Mouse (Mus musculus): ENCODE results near the gene Cyp2c23.

Gene Cyp2c23

DNA sequence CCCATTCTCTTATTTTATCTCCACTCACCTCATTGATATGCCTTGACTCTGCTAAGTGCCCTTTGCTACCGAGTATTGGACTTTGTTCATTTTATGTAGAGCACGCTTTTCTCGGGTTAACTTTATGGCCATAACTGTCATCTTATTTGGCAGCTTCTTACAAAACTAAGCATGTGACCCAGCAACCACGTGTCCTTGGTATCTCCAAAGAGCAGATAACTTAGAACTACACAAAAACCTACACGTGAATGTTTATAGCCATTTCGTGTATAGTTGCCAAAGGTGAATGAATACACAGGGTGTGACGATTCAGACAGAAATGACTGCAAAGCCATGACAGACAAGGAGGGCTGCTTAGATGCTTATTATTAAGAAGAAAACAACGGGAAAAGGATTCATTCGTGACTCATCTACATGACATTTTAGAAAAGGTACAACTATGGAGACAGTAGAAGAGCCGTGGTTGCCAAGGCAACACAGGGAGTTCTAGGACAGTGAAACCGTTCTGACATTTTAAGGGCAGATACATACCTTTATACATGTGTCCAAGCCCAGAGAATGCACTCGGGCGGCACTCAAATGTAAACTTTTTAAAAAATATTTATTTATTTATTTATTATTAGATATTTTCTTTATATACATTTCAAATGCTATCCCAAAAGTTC lies 4.0 kb downstream of the Cyp2c23 start:
- no peak for DNase-seq (ENCODE audit: low read depth, low spot score)

DNA sequence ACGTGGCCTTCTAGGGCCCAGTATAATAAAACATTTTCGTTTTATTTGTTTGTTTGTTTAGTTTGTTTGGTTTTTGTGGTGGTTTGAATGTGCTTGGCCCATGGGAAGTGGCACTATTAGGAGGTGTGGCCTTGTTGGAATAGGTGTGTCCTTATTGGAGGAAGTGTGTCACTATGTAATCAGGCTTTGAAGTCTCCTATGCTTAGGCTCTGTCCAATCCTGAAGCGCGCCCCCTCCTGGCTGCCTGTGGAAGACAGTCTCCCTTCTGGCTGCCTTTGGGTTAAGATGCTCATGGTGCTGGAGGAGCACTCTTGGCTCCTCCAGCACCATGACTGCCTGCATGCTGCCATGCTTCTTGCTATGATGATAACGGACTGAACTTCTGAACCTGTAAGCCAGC lies 5.9 kb downstream of the Cyp2c23 start:
- DNase-seq (ENCODE audit: low read depth, low spot score): no peak

DNA sequence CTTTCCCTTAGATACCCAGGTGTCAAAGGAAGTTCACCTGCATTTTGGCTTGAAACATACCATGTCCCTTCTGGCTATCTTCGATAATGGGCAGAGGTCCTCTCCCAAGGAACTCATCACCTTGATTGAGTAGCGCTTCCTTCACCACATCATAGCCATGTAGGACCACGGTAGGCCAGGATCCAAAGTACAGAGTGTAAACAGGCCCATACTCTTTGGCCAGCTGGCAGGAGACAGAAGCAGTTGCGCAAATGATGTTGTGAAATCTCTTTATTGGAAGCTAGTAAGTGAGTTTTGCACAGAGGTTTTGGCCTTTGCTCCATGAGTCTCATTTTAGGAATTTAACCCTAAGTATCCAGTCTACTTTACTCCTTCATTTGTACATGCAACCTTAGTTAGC lies 7.5 kb downstream of the Cyp2c23 start:
- no peak for DNase-seq (ENCODE audit: low read depth, low spot score)

DNA sequence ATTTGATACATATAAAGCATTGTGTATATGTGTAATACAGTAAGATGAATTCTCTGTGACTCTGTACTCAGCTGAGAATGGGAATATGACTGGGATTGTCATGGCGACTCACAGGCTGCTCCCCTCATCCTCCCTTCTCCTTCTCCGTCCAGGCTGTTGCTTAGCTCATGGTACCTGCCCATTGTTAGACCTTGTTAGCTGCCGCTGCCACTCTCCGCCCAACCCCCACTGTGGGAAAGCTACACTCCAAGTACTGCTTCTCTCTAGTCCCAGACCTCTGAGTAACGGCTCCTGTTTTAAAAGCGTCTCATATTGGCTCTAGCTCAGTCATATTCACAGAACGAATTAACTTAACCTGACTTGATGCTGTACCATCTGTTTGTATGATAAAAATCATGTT lies 9.3 kb downstream of the Cyp2c23 start:
- DNase-seq (ENCODE audit: low read depth, low spot score): no peak

DNA sequence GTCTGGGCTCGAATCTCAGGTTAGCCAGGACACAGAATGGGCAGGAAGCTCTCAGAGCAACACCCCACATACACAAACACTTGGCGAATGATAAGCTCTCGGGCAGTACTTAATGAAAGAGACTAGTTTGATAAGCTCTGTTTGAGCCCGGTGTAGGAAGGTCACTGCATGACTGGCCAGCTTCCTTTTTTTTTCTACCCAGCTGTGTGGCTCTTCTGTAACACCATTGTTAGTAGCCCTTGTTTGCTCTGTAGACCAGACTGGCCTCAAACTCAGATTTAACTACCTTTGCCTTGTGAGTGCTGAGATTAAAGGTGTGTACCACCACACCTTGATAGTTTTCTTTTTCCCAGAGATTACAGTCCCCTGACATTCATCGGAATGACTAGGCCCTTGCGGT lies 15.1 kb downstream of the Cyp2c23 start:
- DNase-seq (ENCODE audit: low read depth, low spot score): no peak

DNA sequence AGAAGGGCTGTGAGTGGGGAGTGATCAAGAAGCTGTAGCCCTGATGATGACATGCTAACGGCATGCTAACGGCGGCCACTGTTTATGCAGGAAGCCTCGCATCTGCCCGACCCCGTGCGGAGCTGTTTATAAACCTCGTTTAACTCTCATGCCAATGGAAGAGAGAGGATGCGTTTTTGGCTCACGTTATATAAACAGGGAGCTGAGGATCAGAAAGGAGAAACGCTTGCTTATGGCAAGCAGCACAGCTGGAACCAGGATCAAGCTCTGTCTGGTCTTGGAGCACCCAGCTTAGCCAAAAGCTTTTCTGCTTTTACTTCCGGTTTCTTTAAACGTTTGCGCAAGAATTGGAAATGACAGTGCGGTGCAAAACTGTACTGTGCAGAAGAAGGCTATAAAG lies 20.2 kb downstream of the Cyp2c23 start:
- no peak for DNase-seq (ENCODE audit: low read depth, low spot score)

DNA sequence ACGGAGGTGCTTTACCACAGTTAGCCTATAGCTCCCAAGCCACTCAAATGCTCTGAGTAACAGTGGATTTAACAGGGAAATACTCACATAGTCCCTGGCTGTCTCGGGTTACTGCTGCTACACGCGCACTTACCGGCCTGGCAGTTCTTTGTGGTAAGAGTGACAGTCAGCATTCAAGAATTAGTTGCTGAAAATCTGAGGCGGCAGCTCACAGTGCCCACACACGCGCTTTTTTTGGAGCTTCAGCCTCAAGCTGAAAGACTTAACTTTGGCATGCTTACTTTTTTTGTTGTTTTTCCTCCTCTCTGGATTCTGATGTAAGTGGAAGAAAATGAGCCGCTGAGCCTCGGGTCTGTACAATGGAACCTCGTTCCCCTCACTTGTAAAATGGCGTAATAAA lies 21.8 kb downstream of the Cyp2c23 start:
- no peak for DNase-seq (ENCODE audit: low read depth, low spot score)

DNA sequence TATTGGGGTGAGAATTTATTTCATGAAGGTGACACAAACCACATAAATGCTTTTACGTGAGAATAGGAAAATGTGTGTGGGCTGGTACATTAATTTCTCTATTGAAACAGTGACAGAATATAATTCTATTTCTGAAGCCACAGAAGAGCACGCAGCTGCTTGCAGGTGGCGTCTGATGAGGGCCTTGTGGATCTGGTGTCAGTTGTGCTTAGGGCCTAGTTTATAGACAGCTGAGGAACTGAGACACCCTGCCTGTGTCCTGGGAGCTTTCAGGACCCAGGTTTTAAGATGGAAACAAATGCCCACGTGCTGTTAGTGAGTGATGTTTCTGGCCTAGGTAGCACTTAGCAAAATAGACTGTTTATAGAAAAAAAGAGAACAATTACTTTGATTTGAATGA lies 24.0 kb downstream of the Cyp2c23 start:
- DNase-seq (ENCODE audit: low read depth, low spot score): no peak

DNA sequence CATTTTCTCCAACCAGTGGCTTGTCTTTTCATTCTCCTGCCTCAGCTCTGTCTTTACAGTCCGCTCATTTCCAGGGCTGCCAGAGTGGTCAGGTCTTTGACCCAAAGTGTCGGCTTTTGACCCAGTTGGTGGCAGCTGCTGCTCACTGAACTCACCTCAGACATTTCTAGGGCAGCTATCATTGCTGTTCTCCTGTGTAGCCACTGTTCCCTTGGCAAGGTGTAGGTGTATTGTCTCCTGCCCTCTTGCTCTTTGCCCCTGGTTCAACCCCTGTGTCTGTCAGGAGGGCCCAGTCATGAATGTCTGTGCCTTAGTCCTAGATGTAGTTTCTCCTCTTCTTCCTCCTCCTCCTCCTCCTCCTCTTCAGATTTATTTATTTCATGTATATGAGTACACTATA lies 24.7 kb downstream of the Cyp2c23 start:
- no peak for DNase-seq (ENCODE audit: low read depth, low spot score)

DNA sequence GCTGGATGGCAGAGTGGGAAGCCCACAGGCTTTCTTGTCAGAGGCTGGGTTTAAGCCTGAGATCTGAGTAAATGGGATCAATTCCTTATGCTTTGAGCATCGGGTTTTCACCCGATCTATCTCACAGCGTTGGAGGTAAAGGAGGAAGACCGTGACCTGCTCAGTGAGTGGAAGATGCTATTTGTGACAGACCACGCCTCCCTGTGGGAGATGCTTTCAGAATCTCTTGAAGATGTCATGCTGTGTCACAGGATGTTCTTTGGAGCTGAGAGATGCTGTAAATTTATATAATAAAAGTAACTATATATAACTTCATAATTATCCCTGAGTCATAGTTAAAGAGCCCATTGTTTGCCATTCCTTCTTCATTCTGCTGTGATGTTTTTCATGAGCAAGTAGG lies 28.3 kb downstream of the Cyp2c23 start:
- no peak for DNase-seq (ENCODE audit: low read depth, low spot score)

DNA sequence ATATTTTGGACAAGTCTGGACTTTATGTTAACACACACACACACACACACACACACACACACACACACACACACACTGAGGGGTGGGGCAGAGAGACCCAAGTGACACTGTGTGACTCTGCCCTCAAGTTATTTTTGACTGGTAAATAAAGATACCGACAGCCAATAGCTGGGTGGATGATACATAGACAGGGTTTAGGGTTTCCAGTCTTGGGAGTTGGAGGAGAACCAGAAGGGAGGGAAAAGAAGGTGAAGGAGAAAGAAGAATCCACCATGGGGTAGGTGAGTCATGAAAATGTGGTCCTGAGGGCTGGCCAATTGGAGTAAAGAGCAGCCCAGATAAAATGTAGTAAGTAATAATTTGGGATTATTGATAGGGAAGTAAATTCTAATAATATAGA lies 28.9 kb downstream of the Cyp2c23 start:
- no peak for DNase-seq (ENCODE audit: low read depth, low spot score)

DNA sequence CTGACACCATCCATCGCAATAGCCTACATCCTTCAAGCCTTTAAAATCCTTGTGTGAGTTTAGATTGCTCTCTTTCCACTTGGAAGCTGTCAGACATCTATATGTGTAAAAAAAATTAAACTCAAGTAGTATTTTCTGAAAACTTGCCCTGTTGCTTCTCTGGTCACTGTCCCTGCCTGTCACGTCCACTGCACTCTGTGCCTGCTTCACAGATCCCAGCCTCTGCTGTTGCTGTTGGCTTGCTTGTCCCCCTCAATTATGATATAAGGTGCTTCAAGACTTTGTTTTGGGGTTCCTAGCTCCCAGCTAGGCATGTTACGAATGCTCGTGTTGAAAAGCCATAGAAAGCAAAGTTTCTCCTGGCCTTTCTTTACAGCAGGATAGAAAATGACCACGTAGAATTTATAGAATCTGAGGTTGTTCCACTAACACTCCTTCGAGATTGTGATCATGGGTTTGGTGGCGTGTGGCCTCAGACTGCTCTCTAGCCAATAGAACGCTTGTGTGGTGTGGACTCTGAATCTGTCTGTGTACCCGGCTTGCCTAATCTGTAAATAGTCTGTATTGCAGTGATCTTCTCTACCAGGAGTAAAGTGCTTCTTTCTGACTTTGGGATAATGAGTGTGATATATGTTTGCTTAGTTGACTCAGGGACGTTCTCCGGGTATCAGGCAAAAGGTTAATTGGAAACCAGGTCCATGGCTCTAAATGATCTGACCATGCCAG lies 30.0 kb downstream of the Cyp2c23 start:
- no peak for DNase-seq (ENCODE audit: low read depth, low spot score)

DNA sequence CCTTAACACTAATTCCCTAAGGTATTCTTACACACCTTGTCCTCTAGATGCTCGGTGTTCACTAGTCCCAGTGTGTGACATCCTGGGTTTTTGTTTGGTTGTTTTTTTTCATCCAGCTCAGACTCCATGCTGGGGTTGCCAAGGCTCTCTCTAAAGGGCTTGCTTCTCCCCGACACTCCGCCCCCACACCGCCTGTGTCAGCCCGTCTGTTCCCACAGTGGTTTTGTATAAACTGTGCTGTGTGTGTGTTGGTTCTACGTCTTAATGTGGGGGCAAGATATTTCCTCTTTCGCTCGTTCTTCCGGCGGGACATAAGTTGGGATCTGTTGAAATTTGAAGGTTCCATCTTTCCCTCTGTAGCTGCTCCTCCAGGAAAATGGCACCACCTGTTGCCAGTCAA lies 30.9 kb downstream of the Cyp2c23 start:
- no peak for DNase-seq (ENCODE audit: low read depth, low spot score)

DNA sequence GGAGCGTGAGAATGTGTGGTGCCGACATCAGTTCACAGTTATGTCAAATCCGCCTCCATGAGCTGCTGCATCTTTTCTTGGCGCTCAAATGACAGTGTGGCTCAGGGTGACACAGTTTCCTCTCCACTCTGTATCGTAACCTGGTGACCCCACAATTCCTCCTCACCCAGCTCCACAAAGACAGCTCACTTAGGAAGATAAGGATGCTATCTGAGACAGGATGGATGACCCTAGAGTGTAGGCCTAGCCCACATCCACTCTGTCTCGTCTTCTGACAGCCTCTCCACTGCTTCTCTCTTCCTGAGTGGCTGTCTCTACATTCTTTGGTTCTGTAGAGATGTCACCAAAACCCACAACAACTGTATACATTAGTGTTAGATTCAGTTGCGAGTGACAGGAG lies 33.6 kb downstream of the Cyp2c23 start:
- no peak for DNase-seq (ENCODE audit: low read depth, low spot score)

DNA sequence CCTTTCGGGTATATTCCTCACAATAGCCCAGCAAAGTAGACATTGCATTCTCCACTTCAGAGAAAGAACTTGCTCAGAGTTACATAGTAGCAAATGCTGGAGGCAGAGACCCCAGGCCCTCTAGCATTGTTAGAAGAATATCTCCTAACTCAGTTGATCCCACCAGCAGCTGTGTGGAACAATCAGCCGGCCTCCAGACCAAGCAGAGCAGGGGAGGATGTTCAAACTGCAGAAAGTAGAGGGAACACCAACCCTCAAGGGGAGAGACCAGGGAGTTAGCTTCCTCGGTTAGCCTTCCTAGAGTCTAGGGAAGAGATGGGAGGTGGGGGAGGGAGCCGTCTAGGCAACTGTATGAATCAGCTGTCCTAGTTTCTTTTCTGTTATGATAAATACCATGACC lies 36.5 kb downstream of the Cyp2c23 start:
- no peak for DNase-seq (ENCODE audit: low read depth, low spot score)

DNA sequence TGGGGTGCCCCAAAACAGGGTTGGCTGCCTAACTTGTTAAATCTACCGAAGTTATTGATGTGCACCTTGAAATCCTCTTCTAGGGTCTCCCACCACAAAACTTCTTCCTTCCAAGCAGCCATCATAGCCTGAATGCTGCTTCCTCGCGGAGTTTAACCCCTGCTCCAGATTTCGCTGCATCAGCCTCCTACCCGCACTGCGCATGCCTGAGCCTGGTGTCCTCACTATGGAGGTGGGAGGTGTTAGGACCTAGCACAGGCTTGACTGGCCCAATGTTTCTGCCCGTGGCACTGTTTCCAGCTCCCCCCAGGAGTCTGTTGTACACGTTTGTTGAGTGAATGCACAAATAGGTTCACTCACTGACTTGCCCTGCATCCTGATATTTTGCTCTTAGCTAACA lies 38.6 kb downstream of the Cyp2c23 start:
- DNase-seq (ENCODE audit: low read depth, low spot score): no peak

DNA sequence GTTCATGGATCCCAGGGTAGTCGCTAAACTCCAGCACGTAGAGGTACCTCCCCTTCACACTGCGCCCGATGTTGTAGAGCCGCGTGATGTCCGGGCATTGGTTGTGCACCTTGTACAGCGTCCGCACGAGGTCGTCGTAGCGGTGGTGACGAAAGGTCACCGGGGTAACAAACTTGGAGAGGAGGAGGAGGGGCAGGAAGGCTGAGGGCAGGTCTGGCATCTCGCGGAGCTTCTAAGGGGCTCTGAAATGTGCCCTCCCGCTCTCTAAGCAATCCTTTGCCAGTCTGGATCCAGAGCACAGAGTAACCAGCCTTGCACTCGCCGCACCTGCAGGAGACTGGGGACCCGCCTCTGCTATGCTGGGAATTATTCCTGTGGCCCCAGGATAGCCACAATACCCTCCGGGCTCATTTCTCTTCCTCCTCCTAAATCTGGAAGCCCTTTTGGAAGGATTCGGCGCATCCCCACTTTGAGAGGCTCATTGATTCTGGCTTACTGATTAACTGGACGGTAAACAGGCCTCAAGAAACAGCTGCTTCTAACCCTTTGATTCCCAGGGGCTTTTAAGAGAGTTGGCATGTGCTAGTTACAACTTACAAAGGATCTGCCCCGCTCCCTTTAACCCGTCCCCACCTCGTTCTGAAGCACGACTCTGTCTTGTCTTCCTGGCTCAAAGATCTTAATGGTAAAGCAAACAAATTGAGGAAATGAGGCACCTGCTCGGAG lies 42.8 kb downstream of the Cyp2c23 start, which contains the start of gene Cpn1:
Cpn1 (minus strand) TSS at position 488 of the 726 bp plus-strand sequence.
- no peak for DNase-seq (ENCODE audit: low read depth, low spot score)

DNA sequence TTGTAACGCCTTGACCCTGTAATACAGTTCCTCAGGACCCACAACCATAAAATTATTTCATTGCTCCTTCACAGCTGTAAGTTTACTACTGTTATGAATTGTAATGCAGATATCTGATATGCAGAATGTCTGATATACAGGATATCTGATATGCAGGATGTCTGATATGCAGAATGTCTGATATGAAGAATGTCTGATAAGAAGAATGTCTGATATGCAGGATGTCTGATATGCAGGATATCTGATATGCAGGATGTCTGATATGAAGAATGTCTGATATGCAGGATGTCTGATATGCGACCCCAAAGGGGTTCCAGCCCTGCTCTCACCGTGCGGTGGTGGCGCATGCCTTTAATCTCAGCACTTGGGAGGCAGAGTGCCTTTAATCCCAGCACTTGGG lies 47.0 kb downstream of the Cyp2c23 start:
- DNase-seq (ENCODE audit: low read depth, low spot score): no peak

DNA sequence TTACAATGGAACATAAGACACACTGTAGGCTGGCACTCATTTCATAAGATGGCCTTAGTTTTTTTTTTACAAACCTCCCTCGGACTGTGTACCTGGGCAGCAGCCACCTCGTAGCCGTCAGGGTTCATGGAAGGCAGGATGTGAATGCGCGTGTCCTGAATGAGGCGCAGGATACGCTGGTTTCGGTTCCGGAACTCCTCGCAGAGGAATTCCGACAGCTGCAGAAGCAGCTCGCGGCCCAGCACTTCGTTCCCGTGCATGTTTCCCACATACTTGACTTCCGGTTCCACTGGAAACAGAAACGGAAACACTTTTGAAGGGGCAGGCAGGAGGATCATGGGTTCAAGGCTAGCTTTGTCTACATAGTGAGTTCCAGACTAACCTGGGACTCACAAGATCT lies 48.3 kb downstream of the Cyp2c23 start:
- DNase-seq (ENCODE audit: low read depth, low spot score): no peak

DNA sequence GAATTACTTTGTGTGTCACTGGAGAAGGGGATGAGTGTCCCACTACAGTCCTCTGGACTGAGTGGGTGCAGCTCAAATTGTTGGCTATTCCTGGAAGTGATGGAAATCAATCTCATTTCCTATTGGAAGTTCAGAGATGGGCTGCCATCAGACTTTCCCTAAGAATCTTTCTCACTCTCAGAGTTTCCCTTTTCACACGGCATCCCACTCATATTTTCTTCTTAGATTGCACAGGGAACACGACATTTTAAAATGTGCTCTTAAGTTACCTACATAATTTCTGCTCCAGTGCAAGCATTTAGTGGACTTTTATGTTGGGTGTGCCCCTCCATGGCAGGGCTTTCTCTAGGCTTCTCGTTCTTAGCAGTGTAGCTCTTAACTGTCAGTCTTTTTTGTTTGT lies 51.2 kb downstream of the Cyp2c23 start:
- DNase-seq (ENCODE audit: low read depth, low spot score): no peak

DNA sequence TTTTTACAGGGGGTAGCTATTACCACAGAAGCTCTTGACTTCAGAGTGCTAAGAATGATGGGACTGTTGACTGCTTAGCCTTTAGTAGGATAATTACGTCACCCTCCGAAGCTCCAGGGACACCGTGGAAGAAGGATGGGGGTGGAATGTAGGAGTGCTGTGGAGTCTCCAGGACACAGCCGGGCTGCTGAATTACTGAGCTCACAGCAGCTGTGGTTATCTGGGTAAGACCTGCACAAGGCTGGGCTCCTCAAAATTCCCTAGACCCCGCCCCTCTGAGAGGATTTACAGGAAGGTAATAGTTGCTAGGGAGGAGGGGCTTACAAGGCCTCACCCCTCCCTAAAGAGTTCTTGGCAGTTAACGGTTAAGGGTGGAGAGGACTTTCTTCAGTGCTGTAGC lies 52.3 kb downstream of the Cyp2c23 start:
- DNase-seq (ENCODE audit: low read depth, low spot score): no peak

DNA sequence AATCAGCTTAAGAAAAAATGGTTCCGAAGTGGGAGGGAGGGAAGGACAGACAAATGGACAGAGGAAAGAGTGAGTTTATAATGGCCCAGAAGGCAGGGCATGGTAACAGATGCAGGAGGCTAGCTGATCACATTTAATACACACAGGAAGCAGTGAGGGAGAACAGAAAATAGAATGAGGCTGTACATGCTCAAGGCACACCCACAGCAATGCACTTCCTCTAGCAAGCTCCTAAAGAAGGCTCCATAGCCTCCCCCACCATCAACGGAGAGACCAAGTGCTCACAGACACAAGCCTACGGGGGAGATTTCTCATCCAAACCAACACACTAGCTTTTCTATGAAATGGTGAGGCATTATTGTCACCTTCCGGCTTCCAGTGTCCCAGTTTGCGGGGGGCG lies 54.8 kb downstream of the Cyp2c23 start:
- no peak for DNase-seq (ENCODE audit: low read depth, low spot score)

DNA sequence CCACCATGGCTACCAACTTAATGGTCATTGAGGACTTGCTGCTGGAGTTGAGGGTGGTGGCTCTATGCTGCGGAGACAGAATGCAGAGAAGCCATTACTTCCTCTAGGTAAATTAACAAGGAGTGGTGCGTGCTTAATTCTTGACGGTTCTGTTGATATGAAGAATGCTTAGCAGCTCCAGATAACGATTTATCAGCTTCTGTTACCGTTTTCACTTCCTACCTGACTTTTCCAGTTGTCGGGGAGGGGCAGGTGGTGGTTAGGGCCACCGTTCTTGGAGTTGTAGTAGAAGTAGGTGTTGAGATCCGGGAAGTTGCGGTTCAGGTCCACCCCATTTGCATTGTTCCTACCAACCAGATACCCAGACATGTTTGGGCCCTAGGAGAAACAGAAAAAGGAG lies 55.3 kb downstream of the Cyp2c23 start:
- no peak for DNase-seq (ENCODE audit: low read depth, low spot score)

All from embryo, embryonic 11.5 days (tissue).